Mouse (Mus musculus) olfactory bulb, adult 2 months (tissue): ENCODE measurements around the gene Tprn.

Experiments used
- CTCF ChIP-seq: fragments of 200-500 bp; IDR thresholded peaks from 2 replicates; pipeline ENCODE4 v1.5.1; 2012; ENCODE audit warnings: low read depth, mild to moderate bottlenecking, low read length, moderate library complexity; ENCODE audit not compliant: insufficient read depth
- POLR2A ChIP-seq: fragments of 200-500 bp; IDR thresholded peaks from 2 replicates; pipeline ENCODE4 v1.6.1; 2012; ENCODE audit warnings: mild to moderate bottlenecking, low read depth, low read length, moderate library complexity; ENCODE audit not compliant: insufficient read depth

- TF ChIP-seq CTCF (no peak), POLR2A (no peak)
These were observed 32.8 kb upstream of the Tprn start for GRCm38 (mm10) chr2:25229582-25229981.
